Mouse (Mus musculus): ENCODE results near the gene Atf6. TPM values are rescaled to one million over a fixed set of nuclear protein-coding genes. Genes with fewer than 3 reads are reported as not detected.

The Atf6 gene
- total and polyA plus RNA-seq, 2 experiments from 2014 or later = 6.1 to 15.7 TPM

DNA sequence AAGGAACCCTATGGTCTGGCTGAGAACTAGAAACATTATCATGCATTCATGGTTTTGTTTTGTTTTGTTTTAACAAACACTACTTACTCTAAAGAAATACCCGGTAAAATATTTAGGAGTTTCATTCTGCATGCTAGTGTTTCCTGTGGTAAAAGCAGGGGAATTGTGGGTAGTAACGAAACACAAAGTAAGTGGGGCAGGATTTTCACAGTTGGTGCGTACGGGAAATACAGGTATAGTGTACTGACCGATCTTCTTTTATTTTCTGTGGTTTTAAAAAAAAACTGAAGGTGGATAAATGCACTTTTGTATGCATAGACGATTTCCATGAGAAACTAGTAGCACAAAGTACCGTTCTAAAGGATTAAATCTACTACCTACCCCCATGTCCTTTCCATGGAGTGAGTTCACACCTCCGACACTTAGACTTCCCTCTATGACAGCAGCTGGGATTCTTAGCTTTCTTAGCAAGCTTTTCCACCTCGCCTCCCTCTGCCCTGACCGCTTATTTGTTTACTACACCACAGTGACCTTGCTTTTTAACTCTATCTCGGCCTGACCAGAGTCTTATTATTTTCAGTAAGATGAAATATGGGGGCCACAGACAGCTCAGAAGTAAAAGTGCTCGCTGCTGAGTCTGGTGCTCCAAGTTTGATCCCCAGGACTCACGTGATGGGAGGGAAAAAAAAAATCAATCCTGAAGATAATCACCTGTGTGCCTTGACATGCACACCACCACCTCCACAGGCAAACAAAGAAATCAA lies 5.7 kb downstream of the Atf6 start:
- ATAC-seq = no peak
- 84% methylated on average over 13 of the region's 13 CpGs for WGBS

GRCm38 (mm10) chr1:170858872-170859271 lies 8.7 kb downstream of the Atf6 start:
- Histone ChIP-seq H3K9me3 (ENCODE audit: low read length) (no peaks in the 10 kb centered on the region), H3K27me3 (ENCODE audit: insufficient read depth, low read length) (no peaks in the 10 kb centered on the region), H3K27ac (no peak overlapping the region), H3K36me3 (ENCODE audit: insufficient read depth, low read length) (no peaks in the 10 kb centered on the region), H3K4me3 (ENCODE audit: low read length) (no peak overlapping the region), H3K4me2 (ENCODE audit: low read depth, low read length) (no peak overlapping the region), H3K4me1 (ENCODE audit: insufficient read depth, low read length) (no peaks in the 10 kb centered on the region), H3K9ac (replicated peaks; ENCODE audit: low read length) (no peak overlapping the region)
- 69% methylated on average over 2 of the region's 2 CpGs for WGBS
- TF ChIP-seq CTCF (IDR thresholded peaks at IDR 0.05; ENCODE audit: low read depth) = no peak
- no peak for DNase-seq (ENCODE audit: low spot score)
- no peak for ATAC-seq

More for the DNA sequence above, 5.7 kb downstream of the Atf6 start:
- Histone ChIP-seq H3K4me2 (ENCODE audit: low read depth, low read length) (no peak overlapping the region), H3K4me3 (ENCODE audit: low read length) (no peak overlapping the region), H3K9ac (replicated peaks; ENCODE audit: low read length) (no peak overlapping the region), H3K36me3 (ENCODE audit: insufficient read depth, low read length) (no peaks in the 10 kb centered on the region), H3K27me3 (ENCODE audit: insufficient read depth, low read length) (no peaks in the 10 kb centered on the region), H3K9me3 (ENCODE audit: low read length) (no peaks in the 10 kb centered on the region), H3K4me1 (ENCODE audit: insufficient read depth, low read length) (peaks cover 4% of the 10 kb centered on the region), H3K27ac (no peak overlapping the region)
- no peak for DNase-seq (ENCODE audit: low spot score)
- no peak for TF ChIP-seq CTCF (IDR thresholded peaks at IDR 0.05; ENCODE audit: low read depth)

GRCm38 (mm10) chr1:170857369-170857768 lies 10.2 kb downstream of the Atf6 start:
- 82% methylated on average over 2 of the region's 2 CpGs for WGBS
- Histone ChIP-seq H3K4me2 (ENCODE audit: low read depth, low read length) (no peak overlapping the region), H3K36me3 (ENCODE audit: insufficient read depth, low read length) (no peaks in the 10 kb centered on the region), H3K9me3 (ENCODE audit: low read length) (no peaks in the 10 kb centered on the region), H3K27me3 (ENCODE audit: insufficient read depth, low read length) (no peaks in the 10 kb centered on the region), H3K9ac (replicated peaks; ENCODE audit: low read length) (no peak overlapping the region), H3K27ac (no peak overlapping the region), H3K4me1 (ENCODE audit: insufficient read depth, low read length) (no peaks in the 10 kb centered on the region), H3K4me3 (ENCODE audit: low read length) (no peak overlapping the region)
- no peak for ATAC-seq
- no peak for TF ChIP-seq CTCF (IDR thresholded peaks at IDR 0.05; ENCODE audit: low read depth)
- DNase-seq (ENCODE audit: low spot score) = no peak

DNA sequence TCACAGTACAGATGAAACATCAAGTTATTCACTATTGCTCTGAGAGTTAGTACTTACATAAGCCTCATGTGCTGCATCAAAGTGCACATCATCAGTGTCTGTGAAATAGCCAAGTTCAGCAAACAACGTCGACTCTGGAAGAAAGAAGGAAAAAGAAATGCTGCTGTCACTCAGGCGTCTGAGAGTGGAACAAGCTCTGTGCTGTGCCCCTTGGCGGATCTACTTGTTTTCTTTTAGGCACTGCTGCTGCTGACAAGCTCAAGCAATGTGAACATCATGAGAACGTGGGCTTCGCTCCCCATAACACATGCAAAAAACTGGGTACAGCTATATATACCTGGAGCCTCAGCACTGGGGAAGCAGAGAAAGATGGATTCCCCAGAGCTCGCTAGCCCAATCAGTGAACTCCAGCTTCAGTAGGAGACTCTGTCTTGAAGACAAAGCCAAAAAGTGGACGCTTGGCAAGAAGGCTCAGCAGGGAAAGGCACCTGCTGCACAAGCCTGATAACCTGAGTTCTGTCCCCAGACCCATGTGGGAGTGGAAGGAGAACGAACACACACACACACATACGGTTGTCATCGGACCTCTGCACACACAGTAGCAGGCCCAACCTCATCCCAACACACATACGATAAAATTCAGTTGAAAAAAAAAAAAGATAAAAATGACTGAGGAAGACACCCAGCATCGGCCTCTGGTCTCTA lies 12.4 kb downstream of the Atf6 start:
- H3K36me3 ChIP-seq (ENCODE audit: insufficient read depth, low read length) = no peaks in the 10 kb centered on the region
- H3K9me3 ChIP-seq (ENCODE audit: low read length) = no peaks in the 10 kb centered on the region
- DNase-seq (ENCODE audit: low spot score) (no peak), ATAC-seq (no peak)
- no peaks in the 10 kb centered on the region for H3K27me3 ChIP-seq (ENCODE audit: insufficient read depth, low read length)
- H3K4me3 ChIP-seq (ENCODE audit: low read length) = no peak overlapping the region
- no peak overlapping the region for H3K27ac ChIP-seq
- no peak overlapping the region for H3K9ac ChIP-seq (replicated peaks; ENCODE audit: low read length)
- no peaks in the 10 kb centered on the region for H3K4me1 ChIP-seq (ENCODE audit: insufficient read depth, low read length)
- H3K4me2 ChIP-seq (ENCODE audit: low read depth, low read length) = no peak overlapping the region
- no peak for TF ChIP-seq CTCF (IDR thresholded peaks at IDR 0.05; ENCODE audit: low read depth)
- 88% methylated on average over 13 of the region's 13 CpGs for WGBS

GRCm38 (mm10) chr1:170853604-170854003 lies 14.0 kb downstream of the Atf6 start:
- Histone ChIP-seq H3K27me3 (ENCODE audit: insufficient read depth, low read length) (no peaks in the 10 kb centered on the region), H3K4me3 (ENCODE audit: low read length) (no peak overlapping the region), H3K9ac (replicated peaks; ENCODE audit: low read length) (no peak overlapping the region), H3K4me1 (ENCODE audit: insufficient read depth, low read length) (no peaks in the 10 kb centered on the region), H3K9me3 (ENCODE audit: low read length) (no peaks in the 10 kb centered on the region), H3K27ac (no peak overlapping the region), H3K4me2 (ENCODE audit: low read depth, low read length) (no peak overlapping the region), H3K36me3 (ENCODE audit: insufficient read depth, low read length) (no peaks in the 10 kb centered on the region)
- ATAC-seq = no peak
- TF ChIP-seq CTCF (IDR thresholded peaks at IDR 0.05; ENCODE audit: low read depth) = no peak
- no peak for DNase-seq (ENCODE audit: low spot score)
- 93% methylated on average over 3 of the region's 3 CpGs for WGBS

DNA sequence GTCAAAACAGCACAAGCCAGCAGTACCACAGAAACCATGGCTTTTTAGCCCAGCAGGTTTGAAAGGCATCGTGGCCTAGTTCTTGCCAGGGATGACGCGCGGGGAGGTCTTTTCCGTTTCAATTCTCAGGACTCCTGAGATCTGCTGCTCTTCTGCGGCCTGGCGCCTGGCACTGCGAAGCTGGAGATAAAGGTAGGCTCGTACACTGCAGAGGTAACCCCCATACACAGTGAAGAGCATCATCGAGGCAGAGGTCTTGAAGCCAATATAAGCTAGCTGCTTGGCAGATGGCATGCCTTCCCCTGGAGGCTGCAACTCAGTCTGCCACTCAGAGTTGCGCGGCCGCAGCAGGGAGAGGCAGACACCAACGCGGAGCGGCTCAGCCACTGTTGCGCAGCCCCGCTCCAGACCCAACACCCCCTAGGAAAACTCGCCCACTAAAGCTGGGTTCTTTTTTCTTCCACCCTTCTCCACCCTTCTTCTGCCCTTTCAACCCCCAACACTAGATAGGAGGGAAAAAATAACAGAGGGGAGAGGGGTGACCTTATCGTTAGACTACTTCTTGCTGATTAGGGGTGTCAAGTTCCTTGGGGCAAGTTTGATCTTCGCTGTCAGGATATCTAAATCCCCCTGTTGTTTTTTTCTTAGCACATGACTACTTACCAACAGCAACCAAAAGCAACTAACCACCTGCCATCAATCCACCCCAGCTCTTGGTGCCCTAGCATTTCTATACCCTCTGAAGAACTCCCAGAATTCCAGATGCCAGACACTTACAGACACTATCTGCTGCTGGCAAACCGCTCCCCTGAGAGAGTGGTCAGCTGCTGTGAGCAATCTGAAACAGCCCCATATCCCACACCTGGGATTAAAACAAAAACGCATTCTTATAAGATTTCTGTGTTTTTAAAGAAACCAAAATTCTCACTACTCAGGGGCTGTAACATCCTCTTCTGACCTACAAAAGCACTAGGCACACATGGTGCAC lies 16.6 kb downstream of the Atf6 start:
- no peak overlapping the region for H3K4me2 ChIP-seq (ENCODE audit: low read depth, low read length)
- H3K27ac ChIP-seq = no peak overlapping the region
- TF ChIP-seq CTCF (IDR thresholded peaks at IDR 0.05; ENCODE audit: low read depth) = no peak
- no peak overlapping the region for H3K9ac ChIP-seq (replicated peaks; ENCODE audit: low read length)
- WGBS = 93% methylated on average over 23 of the region's 23 CpGs
- H3K4me1 ChIP-seq (ENCODE audit: insufficient read depth, low read length) = no peaks in the 10 kb centered on the region
- no peak overlapping the region for H3K4me3 ChIP-seq (ENCODE audit: low read length)
- DNase-seq (ENCODE audit: low spot score) (no peak), ATAC-seq (no peak)
- no peaks in the 10 kb centered on the region for H3K36me3 ChIP-seq (ENCODE audit: insufficient read depth, low read length)
- no peaks in the 10 kb centered on the region for H3K9me3 ChIP-seq (ENCODE audit: low read length)
- no peaks in the 10 kb centered on the region for H3K27me3 ChIP-seq (ENCODE audit: insufficient read depth, low read length)
